ENCODE assay signal across 8 mouse cellular contexts in the genomic region with DNA sequence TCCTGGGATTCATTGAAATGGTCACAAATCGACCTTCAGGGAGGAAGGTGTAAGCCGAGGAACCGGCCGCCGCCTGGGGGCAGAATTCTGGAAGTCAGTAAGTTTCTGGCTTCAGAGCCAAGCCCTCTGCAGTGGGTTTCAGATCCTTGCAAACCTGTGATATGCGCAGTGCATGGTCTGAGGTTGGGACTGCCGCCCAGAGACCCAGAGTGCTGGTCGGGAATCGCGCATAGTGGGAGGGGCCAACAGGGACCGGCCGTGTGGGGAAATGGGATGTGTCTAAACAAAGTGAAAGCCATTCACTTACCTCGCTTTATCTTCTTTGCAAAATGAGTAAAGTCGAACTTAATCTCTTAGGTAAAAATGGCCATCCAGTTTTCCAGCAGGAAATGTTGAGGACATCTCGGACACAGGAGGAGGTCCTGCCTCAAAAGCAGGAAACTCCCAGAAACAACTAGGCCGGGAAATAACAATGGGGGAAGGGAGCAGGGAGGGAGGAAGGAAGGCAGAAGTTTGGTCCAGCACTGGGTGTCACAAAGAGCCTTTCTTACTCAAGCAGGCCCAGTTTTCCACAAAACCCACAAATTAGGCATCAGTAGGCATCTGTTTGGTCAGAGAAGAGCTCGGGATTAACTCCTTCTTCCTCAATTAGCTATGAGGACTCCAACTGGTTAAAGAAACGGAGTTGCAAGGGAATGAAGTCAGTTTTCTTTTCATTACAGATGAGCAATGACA. TPM values are rescaled to one million over a fixed set of nuclear protein-coding genes. Genes with fewer than 3 reads are reported as not detected.
DNase-seq lines count a peak whose midpoint lies in the region; ATAC-seq and TF ChIP-seq lines count a peak whose summit lies in the region.

No protein-coding gene starts in this region.

- H3K27me3 ChIP-seq in E14TG2a.4 (ENCODE audit: insufficient read depth, low read length): no peaks in the 10 kb centered on the region
- H3K27me3 ChIP-seq in forebrain, embryonic 16.5 days (replicated peaks; ENCODE audit: control insufficient read depth, insufficient read depth, low read length): no peaks in the 10 kb centered on the region
- H3K27me3 ChIP-seq in lung, embryonic 15.5 days: no peaks in the 10 kb centered on the region

- H3K4me3 ChIP-seq in E14TG2a.4 (replicated peaks; ENCODE audit: low read length): peak overlapping the region; percentile 44
- H3K4me3 ChIP-seq in forebrain, embryonic 16.5 days (replicated peaks; ENCODE audit: low read length): peak overlapping the region; percentile 33
- H3K4me3 ChIP-seq in lung, embryonic 15.5 days: peak overlapping the region; percentile 48

- no peak; the same call in none of the 2 replicates for TF ChIP-seq CTCF in E14TG2a.4 (conservative IDR thresholded peaks at IDR 0.05; ENCODE audit: low read length)

- H3K4me1 ChIP-seq in E14TG2a.4 (replicated peaks; ENCODE audit: low read depth, low read length): peaks cover 15% of the 10 kb centered on the region
- peaks cover 3% of the 10 kb centered on the region; the same call in 1 of the 2 replicates for H3K4me1 ChIP-seq in forebrain, embryonic 16.5 days (replicated peaks; ENCODE audit: control insufficient read depth, insufficient read depth, low read length)
- H3K4me1 ChIP-seq in lung, embryonic 15.5 days: peaks cover 8% of the 10 kb centered on the region; the same call in 1 of the 2 replicates

- 0 out of 2 replicates have a peak overlapping the region, but pooled peaks have one; percentile 31 for H3K9ac ChIP-seq in forebrain, embryonic 16.5 days (replicated peaks; ENCODE audit: low read depth, low read length)
- H3K9ac ChIP-seq in lung, embryonic 15.5 days: peak overlapping the region; percentile 45

- DNase-seq in heart, postnatal 4 days: peak; percentile 79
- DNase-seq in layer of hippocampus, adult 18-20 months (ENCODE audit: low spot score in 2 of 2): peak; percentile 9 to 28
- peak; percentile 65 for DNase-seq in ovary, adult 18-20 months (ENCODE audit: low spot score)
- DNase-seq in thymus, postnatal 4 days: peak; percentile 22

- no peak overlapping the region for H3K27ac ChIP-seq in forebrain, embryonic 16.5 days (ENCODE audit: low read length)
- peak overlapping the region; percentile 85 for H3K27ac ChIP-seq in lung, embryonic 15.5 days

- WGBS in forebrain, embryonic 16.5 days: 4% methylated on average over 18 of the region's 18 CpGs
- WGBS in lung, embryonic 15.5 days: 6% methylated on average over 18 of the region's 18 CpGs

- no peaks in the 10 kb centered on the region for H3K36me3 ChIP-seq in E14TG2a.4 (ENCODE audit: insufficient read depth, low read length)
- H3K36me3 ChIP-seq in forebrain, embryonic 16.5 days (ENCODE audit: control insufficient read depth, insufficient read depth): no peaks in the 10 kb centered on the region
- H3K36me3 ChIP-seq in lung, embryonic 15.5 days: no peaks in the 10 kb centered on the region

- H3K9me3 ChIP-seq in E14TG2a.4 (ENCODE audit: low read length): no peaks in the 10 kb centered on the region
- H3K9me3 ChIP-seq in forebrain, embryonic 16.5 days (ENCODE audit: control insufficient read depth, low read length): no peaks in the 10 kb centered on the region
- no peaks in the 10 kb centered on the region for H3K9me3 ChIP-seq in lung, embryonic 15.5 days

- H3K4me2 ChIP-seq in forebrain, embryonic 16.5 days (ENCODE audit: low read length): peak overlapping the region; percentile 56
- H3K4me2 ChIP-seq in lung, embryonic 15.5 days: peak overlapping the region; percentile 66

- ATAC-seq in cerebellum, adult (ENCODE audit: insufficient number of reproducible peaks, low FRiP score, low TSS enrichment): peak; percentile 71
- peak; percentile 87 for ATAC-seq in forebrain, embryonic 16.5 days
- ATAC-seq in lung, embryonic 15.5 days (ENCODE audit: borderline replicate concordance, extremely low read depth, low FRiP score, low TSS enrichment): peak; percentile 96

RNA-seq across cellular contexts. Expression of gene Tlr3, which starts 0.6 kb away (rescaled TPM):
- polyA plus RNA-seq in forebrain, embryonic 16.5 days (2015; fragmentation: Nextera tagmentation; extraction: Ambion mirVana): 0.98 and 0.99 TPM in 2 replicates
- total RNA-seq in heart, postnatal 4 days (2021): 1 to 10 TPM; 6.9 to 7.9 TPM
- total RNA-seq in layer of hippocampus, adult 18-20 months (2021): 10 to 100 TPM in 1 of 2 experiments, 1 to 10 TPM in 1; 8.2 to 11.7 TPM
- polyA plus RNA-seq in lung, embryonic 15.5 days (2015; fragmentation: Nextera tagmentation; extraction: Ambion mirVana): 2.3 and 3.5 TPM in 2 replicates

RNA-seq across cellular contexts. Expression of gene Fam149a, which starts 28.2 kb away (rescaled TPM):
- polyA plus RNA-seq in forebrain, embryonic 16.5 days (2015; fragmentation: Nextera tagmentation; extraction: Ambion mirVana): 4.5 and 5.7 TPM in 2 replicates
- total RNA-seq in heart, postnatal 4 days (2021): 1 to 10 TPM; 6.3 to 7.7 TPM
- total RNA-seq in layer of hippocampus, adult 18-20 months (2021): 10 to 100 TPM; 13.6 to 15.6 TPM
- polyA plus RNA-seq in lung, embryonic 15.5 days (2015; fragmentation: Nextera tagmentation; extraction: Ambion mirVana): 11.4 and 13.8 TPM in 2 replicates

Comparison
In these comparisons a context has a peak if more than half of its experiments do, and no peak if none do; other contexts are left out.
1. DNase-seq: peak in every context shown above with its lines; median percentile 79 in heart, postnatal 4 days; 65 in ovary, adult 18-20 months; 22 in thymus, postnatal 4 days; 18 in layer of hippocampus, adult 18-20 months.